Mouse (Mus musculus) cortical plate, adult 2 months (tissue): Measurements from ENCODE around the gene Osbp2.

ENCODE experiments used
- CTCF ChIP-seq: fragments of 200-500 bp; IDR thresholded peaks from 2 replicates; pipeline ENCODE4 v1.5.1; 2011; ENCODE audit warnings: mild to moderate bottlenecking, control low read depth, low read length; ENCODE audit not compliant: insufficient read depth; ENCODE audit errors: extremely low read depth
- POLR2A ChIP-seq: fragments of 200-500 bp; IDR thresholded peaks from 2 replicates; pipeline ENCODE4 v1.6.1; 2011; ENCODE audit warnings: mild to moderate bottlenecking, low read length, control low read depth; ENCODE audit not compliant: insufficient read depth; ENCODE audit errors: extremely low read depth

GRCm38 (mm10) chr11:3703089-3703992, 160.4 kb downstream of the Osbp2 start:
- no peak for TF ChIP-seq CTCF
- no peak for TF ChIP-seq POLR2A
